Mouse (Mus musculus) cerebellum, adult 11-12 months (tissue): Measurements from ENCODE around the gene Schip1.

Experiments
- DNase-seq: peaks from one replicate; pipeline ENCODE4 v3.0.0; 2022

Schip1 gene

DNA sequence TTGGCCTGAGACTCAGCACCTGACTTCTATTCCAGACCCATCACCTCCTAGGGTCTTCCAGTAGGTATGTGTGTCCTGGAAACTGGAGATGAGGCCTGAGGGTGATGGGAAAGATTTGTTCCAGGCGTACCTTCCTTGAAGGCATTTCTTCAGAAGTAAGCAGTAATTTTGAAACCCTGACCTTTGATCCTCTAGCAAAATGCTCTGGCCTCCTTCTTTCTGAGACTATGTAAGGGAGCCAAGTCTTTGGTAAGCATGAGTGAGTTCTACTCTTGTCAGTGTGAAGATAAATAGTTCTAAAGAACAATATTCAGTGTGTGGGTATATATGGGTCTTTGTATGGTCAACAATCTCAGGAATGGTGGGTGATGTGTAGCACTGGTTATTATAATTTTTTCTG, 65.8 kb downstream of the Schip1 start:
- no peak for DNase-seq

DNA sequence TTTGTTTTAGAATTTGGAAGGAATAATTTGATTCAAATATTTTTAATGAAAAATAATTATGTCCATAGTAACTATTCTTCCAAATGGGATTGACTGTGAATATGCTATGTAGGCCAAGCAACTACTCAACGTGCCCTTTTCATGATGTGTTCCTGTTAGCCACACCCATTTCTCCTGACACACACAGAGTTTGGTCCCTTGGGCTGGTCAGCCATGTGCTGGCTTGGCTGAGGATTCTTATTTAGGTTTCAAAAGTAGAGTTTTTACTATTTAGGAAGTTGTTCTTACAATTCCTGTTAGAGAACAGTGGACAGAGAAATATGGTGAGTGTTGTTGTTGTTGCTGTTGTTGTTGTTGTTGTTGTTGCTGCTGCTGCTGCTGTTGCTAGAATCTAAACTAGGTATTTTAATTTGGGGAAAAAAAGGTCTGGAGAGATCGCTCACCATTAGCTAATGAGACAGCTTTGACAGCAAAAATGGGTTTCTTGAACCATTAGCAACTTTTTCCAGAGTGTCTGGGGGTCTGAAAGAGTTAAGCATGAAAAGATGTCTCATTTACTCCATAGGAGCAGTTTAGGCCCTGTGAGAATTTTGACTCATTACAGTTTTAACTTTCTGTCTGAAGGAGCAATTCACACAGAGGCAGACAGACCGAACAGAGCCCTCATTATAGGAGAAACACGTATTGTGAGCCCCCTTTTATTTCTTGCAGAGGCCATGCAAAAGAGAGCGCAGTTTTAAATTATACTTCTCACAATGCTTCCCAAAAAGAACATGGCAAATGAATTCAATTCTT, 74.4 kb downstream of the Schip1 start:
- no peak for DNase-seq

DNA sequence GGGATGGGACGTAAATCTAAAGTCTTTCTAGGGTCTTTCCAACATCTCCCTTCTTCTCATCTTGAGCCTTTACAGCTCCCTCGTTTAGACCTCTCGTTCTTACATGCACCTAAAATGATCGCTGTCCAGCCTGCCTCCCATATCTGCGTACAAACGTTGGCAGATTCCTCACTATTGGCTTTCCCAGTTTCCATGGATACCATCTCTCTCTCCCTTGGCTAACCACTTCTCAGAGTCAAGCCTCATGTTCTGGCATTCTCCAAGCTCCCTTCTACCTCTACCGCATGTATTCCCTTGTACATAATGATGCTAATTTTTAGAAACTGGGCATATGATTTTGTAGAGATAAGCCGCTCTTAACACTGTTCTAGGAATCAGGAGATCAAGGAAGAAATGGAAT, 86.1 kb downstream of the Schip1 start:
- no peak for DNase-seq

DNA sequence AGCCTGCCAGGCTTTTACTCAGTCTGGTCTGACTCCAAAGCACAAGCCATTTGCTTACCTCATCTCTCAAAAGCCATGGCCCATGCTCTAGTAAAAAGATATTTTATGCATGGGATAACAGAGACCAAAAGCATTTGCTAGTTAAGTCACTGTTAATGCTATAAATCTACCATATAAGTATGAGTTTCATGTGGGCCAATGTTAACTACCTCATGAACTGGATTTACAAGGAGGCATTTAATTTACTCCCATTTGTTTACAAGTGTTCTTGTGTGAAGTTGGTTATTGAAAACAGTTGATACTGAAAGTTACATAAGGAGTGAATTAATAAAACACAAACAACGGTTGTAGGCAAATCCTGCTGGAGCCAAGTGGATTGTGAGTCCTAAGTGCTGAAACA, 95.6 kb downstream of the Schip1 start:
- no peak for DNase-seq

DNA sequence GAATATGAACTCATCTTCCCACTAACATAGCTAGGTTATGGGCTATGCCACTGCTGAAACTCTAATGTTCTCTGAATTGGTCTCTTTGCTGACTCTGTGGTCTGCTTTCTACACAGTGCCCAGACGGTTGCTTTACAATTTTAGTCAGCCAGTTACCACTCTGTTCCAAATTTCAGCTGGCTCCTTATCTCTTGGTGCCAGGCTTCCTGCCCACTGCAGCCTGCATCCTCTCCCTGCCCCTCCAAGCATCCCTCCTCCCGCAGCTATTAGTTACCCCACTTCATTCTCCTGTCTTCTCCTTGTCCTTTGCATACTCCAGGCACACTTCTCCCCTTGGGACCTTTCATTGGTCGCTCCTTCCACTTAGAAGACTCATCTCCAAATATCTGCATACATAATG, 96.2 kb downstream of the Schip1 start:
- DNase-seq: no peak

DNA sequence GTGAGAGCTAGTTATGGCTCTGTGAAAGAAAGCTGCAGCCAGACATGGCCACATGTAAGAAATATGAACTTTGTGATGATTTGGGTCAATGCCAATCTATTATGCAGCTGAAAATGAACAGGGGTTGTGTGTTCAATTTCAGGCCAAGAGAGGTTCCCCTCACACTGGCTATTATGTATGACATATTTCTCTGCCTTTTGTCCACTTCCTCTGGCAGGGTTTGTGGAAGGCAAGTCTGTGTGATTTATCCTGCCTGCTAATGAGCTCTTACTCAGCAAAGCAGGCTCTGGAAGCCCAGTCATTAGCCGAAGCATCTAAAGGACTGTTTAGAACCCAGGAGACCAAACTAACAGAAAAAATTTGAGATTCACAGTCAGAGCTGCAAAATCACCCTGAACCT, 113.6 kb downstream of the Schip1 start:
- DNase-seq: no peak

DNA sequence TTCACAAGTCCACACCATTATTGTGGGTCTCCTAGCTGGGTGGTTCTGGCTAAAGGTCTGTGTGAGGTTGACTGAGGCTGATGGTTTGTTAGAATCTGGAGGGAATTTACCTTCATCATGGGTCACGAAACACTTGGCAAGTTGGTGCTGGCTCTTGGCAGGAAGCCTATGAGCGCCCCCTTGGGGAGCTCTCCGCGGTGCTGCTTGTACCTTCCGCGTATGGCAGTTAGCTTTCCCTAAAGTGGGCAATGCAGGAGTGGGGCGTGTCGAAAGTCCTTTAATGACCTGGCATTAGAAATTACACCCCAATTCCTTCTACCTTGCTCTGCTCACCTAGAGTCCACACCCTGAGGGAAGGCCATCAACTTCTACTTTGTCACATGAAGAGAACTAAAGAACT, 122.9 kb downstream of the Schip1 start:
- DNase-seq: no peak

DNA sequence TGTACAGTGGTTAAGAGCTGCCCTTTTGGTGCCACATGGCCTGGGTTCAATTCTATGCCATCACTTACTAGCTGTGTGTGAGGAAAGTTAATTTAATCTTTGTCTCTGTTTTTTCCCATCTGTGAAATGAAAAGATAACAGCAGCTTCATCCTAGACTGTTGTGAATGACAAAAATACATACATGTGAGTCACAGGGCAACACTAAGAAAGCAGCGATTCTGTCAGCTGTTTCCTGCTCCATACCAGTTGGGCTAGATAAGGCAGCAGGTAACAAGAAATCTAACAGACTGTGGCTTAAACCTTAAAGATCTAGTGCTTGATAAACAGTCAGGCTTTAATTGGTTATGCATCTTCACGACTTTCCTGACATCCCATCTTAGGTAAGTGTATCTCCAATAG, 124.5 kb downstream of the Schip1 start:
- DNase-seq: no peak

DNA sequence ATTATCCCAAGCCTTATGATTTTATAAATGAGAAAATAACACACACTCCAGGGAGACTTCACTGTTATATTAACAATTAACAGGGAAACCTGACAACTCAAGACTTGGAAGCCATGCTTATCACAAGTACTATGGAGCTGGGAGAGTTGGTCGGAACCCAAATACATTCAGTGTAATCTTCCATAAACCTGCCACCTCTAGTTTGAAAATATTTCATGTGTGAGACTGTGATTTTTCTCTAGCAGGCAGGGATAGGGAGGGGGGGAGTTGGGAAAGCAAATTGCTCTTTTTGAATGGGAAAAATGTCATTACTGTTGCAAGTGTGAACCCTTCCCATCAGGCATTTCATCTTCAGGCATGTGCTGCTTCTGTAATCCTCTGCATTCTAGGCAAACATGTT, 132.3 kb downstream of the Schip1 start:
- DNase-seq: no peak

DNA sequence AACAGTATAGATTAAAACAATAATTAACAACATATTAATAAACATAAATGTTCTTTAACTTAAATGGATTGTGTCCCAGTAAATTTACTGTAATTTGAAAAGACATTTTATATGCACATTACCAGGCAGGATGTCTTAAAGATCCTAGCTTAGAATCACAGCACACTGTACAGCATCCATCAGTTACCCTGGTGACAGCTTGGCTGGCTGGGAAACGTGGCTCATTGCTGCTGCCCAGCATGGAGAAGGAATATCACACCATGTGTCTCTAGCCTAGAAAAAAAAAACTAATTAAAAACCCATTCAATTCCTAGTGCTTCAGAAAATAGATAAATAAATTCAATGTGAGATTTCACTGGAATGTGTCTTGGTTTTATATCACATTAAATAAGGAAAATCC, 136.6 kb downstream of the Schip1 start:
- DNase-seq: no peak

DNA sequence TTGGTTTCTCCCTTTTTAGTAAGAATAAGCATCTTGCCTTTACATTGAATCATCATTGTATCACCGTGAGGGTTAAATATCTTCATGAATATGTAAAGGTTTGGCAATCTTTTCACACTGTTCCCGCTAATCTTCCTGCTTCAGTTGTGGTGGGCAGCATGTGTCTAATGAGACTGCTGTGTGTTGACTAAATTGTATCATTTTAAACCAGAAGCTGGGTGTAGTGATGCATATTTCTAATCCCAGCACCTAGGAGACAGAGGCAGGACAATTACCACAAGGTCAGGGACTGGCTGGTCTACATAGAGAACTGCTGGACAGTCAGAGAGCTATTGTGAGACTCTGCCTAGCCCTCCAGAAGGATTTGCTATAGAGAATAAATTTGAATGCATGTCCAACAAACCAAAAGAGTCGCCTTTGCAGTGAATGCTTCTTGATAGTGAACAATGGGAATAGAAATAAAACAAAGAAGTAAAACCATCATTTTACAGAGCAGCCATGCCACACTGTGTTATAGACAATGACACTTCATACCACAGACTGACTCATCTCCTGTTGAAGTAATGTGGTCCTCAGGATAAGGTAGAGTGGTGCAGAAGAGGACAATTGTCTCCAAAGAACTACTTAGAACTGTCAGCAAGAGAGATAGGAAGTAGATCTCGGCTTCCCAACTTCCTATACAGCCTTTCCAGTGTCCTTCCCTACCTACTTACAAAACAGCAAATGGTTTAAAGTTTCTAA, 137.7 kb downstream of the Schip1 start:
- no peak for DNase-seq

DNA sequence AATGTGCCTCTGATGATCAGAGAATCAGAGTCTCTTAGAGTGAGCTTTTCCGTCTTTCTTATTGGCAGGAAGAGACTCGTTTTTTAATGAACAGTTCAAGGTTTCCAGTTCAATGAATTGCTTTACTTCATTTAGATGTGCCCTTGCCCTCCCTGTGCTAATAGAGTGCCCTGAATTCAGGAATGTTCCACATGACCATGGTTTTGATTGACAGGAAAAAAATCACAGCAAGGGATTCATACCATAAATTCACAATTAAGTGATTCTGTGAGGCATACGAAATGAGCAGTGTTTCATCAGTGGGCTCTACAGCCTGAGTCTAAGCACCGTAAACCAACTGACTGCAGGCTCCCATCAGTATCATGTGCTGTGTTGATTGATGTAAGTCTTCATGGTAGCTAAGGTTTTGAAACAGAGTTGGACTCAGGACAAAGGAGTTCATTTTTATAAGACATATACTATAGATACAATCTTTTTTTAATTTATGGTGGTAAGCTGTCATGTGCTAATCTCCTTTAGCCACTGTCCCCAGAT, 139.4 kb downstream of the Schip1 start:
- DNase-seq: no peak

DNA sequence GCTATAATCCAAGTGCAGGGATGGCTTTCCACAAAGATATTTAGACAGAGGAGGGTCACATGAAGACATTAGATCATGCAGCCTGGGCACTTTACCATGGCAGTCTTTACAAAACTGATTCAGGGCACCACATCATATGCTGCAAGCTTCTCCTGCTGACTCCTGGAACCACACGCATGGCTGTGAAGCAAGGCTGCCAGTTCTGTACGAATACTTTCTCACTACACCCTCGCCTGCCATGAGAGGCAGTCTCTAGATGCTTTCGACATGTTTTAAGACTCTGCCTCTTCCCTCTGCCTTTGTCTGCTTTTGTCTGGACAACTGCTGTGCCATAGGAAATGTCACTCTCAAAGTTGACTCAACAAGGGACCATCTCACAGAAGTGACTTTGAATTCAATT, 145.8 kb downstream of the Schip1 start:
- DNase-seq: no peak

DNA sequence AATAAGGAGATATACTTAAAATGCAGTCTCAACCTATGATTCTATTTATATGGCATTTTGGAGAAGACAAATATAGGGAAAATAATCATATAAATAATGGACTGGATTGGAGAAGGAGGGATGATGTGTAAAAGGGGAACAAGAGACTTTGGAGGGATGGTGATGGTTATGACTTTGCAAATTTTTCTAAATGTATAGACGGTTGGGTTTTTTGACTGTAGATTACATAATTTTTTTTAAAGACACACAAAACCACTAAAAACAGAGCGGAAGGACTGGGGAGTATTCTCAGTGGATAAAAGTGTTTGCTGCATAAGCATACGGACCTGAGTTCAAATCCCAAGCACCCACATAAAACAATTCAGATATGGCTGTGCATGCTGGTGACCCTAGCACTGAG, 156.8 kb downstream of the Schip1 start:
- no peak for DNase-seq

DNA sequence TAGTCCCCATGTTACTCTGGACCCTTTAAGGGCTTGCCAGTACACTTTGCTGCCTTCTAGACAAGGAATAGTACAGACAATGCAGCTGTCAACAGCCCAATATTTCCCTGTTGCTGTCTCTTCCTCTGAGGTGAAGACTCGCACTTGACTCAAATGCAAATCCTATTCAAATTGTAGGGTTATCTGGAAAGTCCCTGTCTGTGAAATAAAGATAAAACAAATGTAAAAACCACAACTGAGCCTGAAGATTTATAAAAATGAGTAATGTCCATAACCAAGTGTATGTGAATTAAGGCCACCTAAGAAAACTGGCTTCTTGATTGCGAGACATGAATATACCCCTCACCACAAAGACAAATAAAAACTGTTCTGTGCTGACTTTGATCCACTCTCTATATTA, 175.3 kb downstream of the Schip1 start:
- DNase-seq: no peak

DNA sequence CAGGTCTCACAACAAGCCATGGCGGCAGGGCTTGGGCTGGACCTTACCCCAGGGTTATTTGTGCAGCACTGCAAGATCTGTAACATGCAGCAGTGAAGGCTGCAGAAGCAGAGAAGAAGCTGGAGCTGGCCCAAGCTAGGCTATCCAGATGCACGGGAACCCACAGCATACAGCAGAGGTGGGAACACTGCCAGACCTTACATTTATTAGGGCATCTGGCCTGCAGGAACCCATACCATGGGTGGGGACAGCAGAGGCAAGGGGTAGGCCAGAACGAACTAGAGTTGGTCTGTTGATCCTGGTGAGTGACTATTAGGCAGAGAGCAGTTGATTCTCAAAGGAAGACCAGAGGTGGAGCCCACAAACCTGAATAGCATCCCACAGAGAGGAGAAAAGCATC, 178.6 kb downstream of the Schip1 start:
- no peak for DNase-seq

DNA sequence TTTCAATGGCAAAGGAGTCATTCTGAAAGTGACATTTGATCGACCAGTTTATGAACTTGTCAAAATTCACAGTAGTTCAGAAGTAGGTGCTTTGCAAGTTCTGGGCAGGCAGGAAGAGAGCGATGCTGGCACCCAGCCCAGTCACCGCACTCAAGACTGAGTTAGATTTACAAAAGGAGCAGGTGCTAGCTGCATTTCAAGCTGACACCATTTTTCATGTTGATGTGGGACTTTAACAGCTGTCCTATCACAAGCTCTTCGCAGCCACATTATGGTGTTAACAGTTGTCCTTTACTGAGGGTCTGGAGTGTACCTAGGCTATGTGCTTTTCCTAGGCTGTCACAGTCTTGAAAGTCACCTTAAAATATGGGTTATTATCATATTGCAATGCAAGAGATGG, 181.6 kb downstream of the Schip1 start:
- DNase-seq: no peak

DNA sequence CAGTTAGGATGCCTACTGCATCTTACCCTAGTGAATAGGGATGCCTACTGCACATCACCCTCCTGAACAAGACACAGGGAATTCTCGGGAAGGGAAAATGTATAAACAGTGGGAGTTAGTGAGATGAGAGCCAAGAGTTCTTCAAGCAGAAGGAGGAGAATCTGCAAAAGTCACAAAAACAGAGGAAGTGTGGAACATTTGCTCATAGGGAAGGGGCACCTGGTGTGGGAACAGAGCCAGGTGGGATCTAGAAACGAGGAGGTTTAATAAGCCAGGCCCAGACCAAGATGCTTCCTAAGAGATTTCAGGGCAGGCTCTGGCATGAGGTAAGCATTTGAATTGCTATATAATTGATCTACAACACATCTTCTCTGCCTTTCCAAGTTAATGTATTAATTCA, 186.0 kb downstream of the Schip1 start:
- no peak for DNase-seq

DNA sequence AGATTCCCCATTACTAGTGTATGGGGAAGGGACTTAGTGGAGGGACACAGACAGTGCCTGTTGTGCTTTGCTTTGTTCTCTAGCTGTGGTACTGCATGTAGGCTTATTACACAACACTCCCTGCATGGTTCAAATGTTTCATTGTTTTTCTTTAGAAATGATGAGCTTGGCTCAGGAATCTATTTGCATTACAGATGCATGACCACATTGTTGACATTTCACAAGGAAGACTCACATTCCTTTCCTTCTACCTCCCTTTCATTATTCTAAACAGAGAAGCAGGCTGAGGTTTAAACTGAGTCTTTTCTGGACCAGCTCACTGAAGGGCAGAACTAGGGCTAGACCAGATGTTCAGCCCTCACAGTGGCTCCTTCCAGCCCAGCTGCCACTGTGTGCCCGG, 187.7 kb downstream of the Schip1 start:
- DNase-seq: no peak

DNA sequence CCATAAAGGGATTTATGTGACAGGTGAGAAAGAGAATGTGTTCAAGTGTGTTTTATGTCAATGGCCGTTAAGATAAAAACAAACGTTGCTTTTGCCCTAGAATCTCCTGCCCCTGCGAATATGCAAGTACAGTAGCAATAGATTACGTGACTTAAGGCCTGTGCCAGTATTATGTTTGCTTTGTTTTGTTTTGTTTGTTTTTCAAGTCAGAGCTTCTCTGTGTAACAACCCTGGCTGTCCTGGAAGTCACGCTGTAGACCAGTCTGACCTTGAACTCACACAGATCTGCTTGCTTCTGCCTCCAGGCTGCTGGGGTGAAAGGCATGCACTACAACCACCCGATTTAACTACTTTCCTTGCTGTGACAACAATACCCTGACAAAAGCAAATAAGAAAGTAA, 197.7 kb downstream of the Schip1 start:
- no peak for DNase-seq

DNA sequence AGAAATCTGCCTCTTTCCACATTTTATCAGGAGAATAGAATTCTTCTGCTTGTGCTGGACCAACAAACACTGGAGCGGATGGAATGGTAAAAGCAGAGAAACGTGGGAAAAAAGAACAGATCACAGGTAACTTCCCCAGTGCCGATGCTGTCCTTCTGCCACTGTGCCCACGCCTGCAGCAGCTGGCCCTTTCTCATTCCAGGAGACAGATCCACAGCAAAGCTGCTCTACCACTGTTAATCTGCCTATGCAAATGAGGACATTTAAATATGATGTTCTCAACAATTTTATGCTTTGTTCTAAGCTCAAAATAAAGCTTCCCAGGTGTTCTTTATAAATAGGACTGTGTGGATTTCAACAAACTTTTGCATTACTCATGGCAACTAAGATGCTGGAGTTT, 203.3 kb downstream of the Schip1 start:
- DNase-seq: no peak

DNA sequence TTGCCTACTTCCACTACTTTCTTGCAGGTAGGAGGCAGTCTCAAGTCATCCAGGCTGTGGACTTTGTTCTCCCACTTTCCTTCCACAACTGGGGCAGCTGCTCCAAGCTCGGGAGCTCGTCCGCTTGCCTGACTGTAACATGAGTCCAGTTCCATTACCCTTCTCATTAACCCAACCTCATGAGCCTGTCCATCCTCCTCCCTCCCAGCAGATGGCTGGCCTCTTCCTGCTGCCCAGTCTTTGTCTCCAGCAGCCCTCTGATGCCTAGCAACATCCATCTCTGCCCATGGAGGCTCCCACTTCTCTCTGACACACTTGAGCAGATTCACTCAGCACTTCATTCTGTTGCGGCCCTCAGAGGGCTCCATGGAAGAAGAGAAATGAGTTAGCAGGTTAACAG, 204.6 kb downstream of the Schip1 start:
- no peak for DNase-seq

DNA sequence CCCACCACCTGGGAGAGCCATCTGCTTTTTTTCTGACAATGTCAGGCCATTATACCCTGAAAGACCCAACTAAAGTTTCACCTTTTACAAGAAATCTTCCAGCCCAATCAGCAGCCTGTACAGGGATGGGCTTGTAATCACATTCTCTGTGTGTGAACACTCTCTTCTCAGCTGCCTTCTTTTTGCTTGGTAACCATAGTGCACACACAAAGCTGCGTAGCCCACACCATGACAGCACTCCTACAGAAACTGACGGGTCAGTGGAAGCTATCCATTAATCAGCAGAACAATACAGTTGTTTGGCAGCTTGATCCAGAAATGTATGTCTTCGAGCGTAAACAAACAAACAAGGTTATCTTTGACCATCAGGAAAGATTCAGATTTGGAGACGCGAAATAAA, 205.6 kb downstream of the Schip1 start:
- no peak for DNase-seq

DNA sequence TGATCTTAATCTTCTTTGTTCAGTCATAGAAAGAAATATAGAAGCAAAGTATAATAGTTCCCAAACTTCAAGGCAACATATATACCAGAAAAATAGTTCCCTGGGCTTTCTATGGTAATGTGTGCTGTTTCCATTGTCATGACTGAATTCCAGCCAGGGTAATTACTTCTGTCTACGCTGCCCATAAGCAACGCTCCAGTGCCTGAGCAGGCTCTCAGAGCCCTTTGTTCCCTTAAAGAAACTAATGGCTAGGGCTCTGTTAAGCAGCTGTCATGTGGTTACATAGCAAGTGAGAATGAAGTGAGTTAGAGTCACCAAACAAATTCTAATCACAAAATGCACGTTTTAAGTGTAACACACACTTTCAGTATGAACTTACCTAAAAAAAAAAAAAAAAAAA, 206.9 kb downstream of the Schip1 start:
- DNase-seq: no peak

DNA sequence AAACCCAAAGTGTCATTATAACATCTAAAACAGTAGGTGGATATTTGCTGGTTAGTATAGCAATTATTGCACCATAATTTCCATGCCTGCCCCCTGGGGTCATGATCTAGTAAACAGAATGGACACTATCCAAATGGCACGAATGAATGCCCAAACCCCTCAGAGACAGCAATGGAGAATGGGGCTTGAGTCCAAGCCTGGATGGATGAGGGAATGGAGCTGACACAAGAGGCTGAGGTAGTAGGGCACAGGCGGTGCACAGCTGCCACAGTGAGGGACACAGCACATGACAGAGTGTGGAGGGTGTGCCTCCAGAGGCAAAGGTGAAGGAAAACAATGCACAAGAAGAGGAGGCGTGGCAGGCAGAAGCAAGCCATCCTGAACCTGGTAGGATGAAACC, 207.3 kb downstream of the Schip1 start:
- DNase-seq: no peak
